Comparison of ENCODE assay signal across 16 mouse cellular contexts in the genomic region with DNA sequence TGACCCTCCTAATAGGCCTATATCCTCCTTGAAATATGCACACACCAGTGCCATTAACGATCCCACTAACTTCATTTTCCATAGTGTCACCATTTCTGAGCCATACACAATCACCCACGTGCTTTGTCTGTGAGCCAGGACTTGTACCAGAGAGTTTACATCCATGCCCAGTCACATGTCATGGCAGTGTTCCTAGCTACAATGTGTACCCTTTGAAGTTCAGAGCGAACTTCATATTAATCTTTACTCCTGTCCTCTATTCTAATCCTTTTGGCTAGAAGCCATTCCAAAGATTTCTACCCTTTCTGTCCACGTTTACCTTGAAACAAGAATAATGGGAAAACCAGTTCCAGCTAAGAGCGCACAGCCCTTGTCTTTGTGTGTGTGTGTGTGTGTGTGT.
"Had no signal": no experiment of that assay in that cellular context is flagged by ENCODE, and none has a peak within 500 bp of the region (broad histone marks: within the 10 kb centered on the region; RNA-seq: fewer than 3 reads in every experiment).

No protein-coding gene starts in this region.

- H3K4me1 ChIP-seq: limb, embryonic 15.5 days; midbrain, embryonic 10.5 days; neural tube, embryonic 15.5 days had no signal

- H3K4me2 ChIP-seq: limb, embryonic 15.5 days; liver, embryonic 15.5 days; neural tube, embryonic 15.5 days had no signal

- H3K9ac ChIP-seq: limb, embryonic 15.5 days; liver, embryonic 15.5 days; neural tube, embryonic 15.5 days had no signal

- H3K36me3 ChIP-seq: limb, embryonic 15.5 days; liver, embryonic 15.5 days; midbrain, embryonic 10.5 days; neural tube, embryonic 15.5 days had no signal

- ATAC-seq: intestine, postnatal 0 days; lung, postnatal 0 days had no signal

- H3K9me3 ChIP-seq: limb, embryonic 15.5 days; liver, embryonic 15.5 days; midbrain, embryonic 10.5 days; neural tube, embryonic 15.5 days had no signal

- DNase-seq: kidney, postnatal 25 days; lung, adult 2 months; lung, postnatal 36 days; midbrain, embryonic 14.5 days; right cerebral cortex, adult 18-20 months; right cerebral cortex, postnatal 25 days; thymus, adult 2 months; thymus, postnatal 25 days had no signal

- H3K27ac ChIP-seq: left cerebral cortex, adult 2 months; limb, embryonic 15.5 days; liver, embryonic 15.5 days; midbrain, embryonic 10.5 days; neural tube, embryonic 15.5 days had no signal

- H3K27me3 ChIP-seq: limb, embryonic 15.5 days; liver, embryonic 15.5 days; neural tube, embryonic 15.5 days had no signal

- H3K4me3 ChIP-seq: left cerebral cortex, adult 2 months; limb, embryonic 15.5 days; liver, embryonic 15.5 days; midbrain, embryonic 10.5 days; myocyte; neural tube, embryonic 15.5 days had no signal
